Mouse (Mus musculus) heart, embryonic 13.5 days (tissue): ENCODE data around the gene Slc25a23. TPM values are rescaled to one million over a fixed set of nuclear protein-coding genes. Genes with fewer than 3 reads are reported as not detected.

ENCODE experiments used
- ATAC-seq: fragments of 200-750 bp; cut with Nextera tagmentation; 2 replicates; pipeline ENCODE4 v1.8.0; 2017; ENCODE audit warnings: moderate TSS enrichment; ENCODE audit not compliant: insufficient number of reproducible peaks, low FRiP score, low TSS enrichment; ENCODE audit errors: extremely low read depth
- H3K27ac ChIP-seq: fragments of 300-500 bp; sonication (generic); replicated peaks from 2 replicates; pipeline ENCODE4 v1.5.1; 2015; ENCODE audit warnings: moderate library complexity, mild to moderate bottlenecking, inconsistent platforms
- H3K27me3 ChIP-seq: fragments of 300-500 bp; sonication (generic); replicated peaks from 2 replicates; pipeline ENCODE4 v1.6.1; 2015; ENCODE audit warnings: mild to moderate bottlenecking, inconsistent platforms
- H3K36me3 ChIP-seq: fragments of 300-500 bp; sonication (generic); 2 replicates; pipeline ENCODE4 v1.6.1; 2015; ENCODE audit warnings: mild to moderate bottlenecking, inconsistent platforms
- H3K4me1 ChIP-seq: fragments of 300-500 bp; sonication (generic); 2 replicates; pipeline ENCODE4 v1.6.1; 2015; ENCODE audit warnings: inconsistent platforms
- H3K4me2 ChIP-seq: fragments of 300-500 bp; sonication (generic); 2 replicates; pipeline ENCODE4 v1.6.1; 2015; ENCODE audit warnings: inconsistent platforms, mild to moderate bottlenecking, moderate library complexity
- H3K4me3 ChIP-seq: fragments of 300-500 bp; sonication (generic); 2 replicates; pipeline ENCODE4 v1.5.1; 2015; ENCODE audit warnings: moderate library complexity, mild to moderate bottlenecking, inconsistent platforms
- H3K9ac ChIP-seq: fragments of 300-500 bp; sonication (generic); 2 replicates; pipeline ENCODE4 v1.6.1; 2015; ENCODE audit warnings: inconsistent platforms, mild to moderate bottlenecking, moderate library complexity
- H3K9me3 ChIP-seq: fragments of 300-500 bp; sonication (generic); 2 replicates; pipeline ENCODE4 v1.6.1; 2016; ENCODE audit warnings: inconsistent platforms
- WGBS: fragments of 180-500 bp; shearing (Covaris S2); methylation state at CpG from one replicate; pipeline ENCODE4 v1.1.7; 2015; ENCODE audit warnings: mixed read lengths; 5-methylcytosine and 5-hydroxymethylcytosine counted together
- polyA plus RNA-seq: library from polyadenylated mRNA; unstranded; fragments of >200 nt; fragmentation: Nextera tagmentation; extraction: Ambion mirVana; gene quantifications from 2 replicates; pipeline ENCODE4 v1.2.1, GENCODE M21; 2015

The Slc25a23 gene
- polyA plus RNA-seq = 13.2 and 14.0 TPM in 2 replicates

GRCm38 (mm10) chr17:57059486-57059977, at the start of gene Slc25a23:
Slc25a23 (minus strand) TSS chr17:57059863.
- WGBS = under 1% methylated on average over 39 of the region's 45 CpGs
- Histone ChIP-seq H3K4me3 (peak within 1 kb of the TSS; percentile 85), H3K27me3 (peaks cover 37% of the 10 kb centered on the region), H3K9me3 (no peaks in the 10 kb centered on the region), H3K36me3 (peaks cover 27% of the 10 kb centered on the region), H3K4me2 (peak within 1 kb of the TSS; percentile 74), H3K9ac (peak within 1 kb of the TSS; percentile 90), H3K27ac (peak within 1 kb of the TSS; percentile 67), H3K4me1 (peaks cover 33% of the 10 kb centered on the region)
- peak; percentile 17; the same call in 1 of the 2 replicates for ATAC-seq

DNA sequence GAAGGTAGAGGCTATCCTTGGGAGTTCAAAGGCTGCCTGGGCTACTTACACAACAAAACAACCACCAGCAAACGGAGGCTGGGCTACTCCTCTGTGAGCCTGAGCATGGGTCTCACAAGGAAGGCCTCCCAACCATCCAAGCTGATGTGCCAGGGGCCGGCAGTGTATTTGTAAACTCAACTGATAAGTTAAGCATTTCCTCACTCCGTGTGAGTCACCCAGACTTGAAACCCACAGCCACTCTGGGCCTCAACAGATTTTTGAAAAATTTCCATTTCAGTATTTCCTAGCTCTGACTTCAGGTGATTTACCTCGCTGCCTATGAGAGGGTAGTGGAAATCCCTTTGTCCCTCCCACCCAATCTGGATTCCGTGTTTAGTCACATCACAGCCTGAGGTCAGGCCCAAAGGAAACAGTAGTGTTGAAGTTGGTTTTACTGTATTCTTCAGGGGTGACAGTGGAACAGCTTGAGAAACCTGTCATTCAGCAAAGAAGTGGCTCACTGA, 49.1 kb upstream of the Slc25a23 start:
- Histone ChIP-seq H3K4me1 (peaks cover 24% of the 10 kb centered on the region), H3K27me3 (0 out of 2 replicates have a peak, but pooled peaks cover 10% of the 10 kb centered on the region), H3K36me3 (no peaks in the 10 kb centered on the region), H3K4me2 (no peak overlapping the region), H3K4me3 (no peak overlapping the region), H3K9me3 (no peaks in the 10 kb centered on the region), H3K9ac (no peak overlapping the region), H3K27ac (no peak overlapping the region)
- ATAC-seq = no peak
- WGBS = 27% methylated on average over 5 of the region's 5 CpGs

DNA sequence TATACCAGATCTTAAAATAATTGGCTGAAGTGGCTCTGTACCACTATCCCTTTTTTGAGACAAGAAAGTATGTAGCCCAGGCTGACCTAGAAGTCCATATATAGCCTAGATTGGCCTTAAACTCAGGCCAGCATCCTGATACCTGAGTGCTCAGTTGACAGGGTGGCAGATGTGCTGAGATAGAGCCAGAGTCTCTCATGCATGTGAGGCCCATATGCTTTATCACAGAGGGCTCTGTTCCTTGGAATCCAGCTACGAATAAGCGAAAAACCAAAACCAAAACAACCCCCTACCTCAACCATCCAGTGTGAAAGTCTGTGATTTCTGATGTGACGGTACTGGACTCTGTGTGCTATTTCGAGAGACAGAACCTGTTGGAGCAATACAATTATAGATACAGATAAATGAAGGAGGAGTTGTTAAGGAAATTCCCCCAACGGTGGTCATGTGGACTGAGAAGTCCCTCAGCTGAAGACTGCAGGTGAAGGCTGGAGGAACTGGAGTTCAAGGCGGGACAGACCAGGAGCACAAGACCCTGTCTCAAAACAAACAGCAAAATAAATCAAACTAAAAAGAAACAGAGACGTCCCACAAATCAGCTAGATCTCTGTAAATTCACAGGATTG, 48.5 kb upstream of the Slc25a23 start:
- Histone ChIP-seq H3K27ac (no peak overlapping the region), H3K4me2 (no peak overlapping the region), H3K4me1 (peaks cover 24% of the 10 kb centered on the region), H3K9me3 (no peaks in the 10 kb centered on the region), H3K9ac (no peak overlapping the region), H3K4me3 (no peak overlapping the region), H3K36me3 (no peaks in the 10 kb centered on the region), H3K27me3 (0 out of 2 replicates have a peak, but pooled peaks cover 10% of the 10 kb centered on the region)
- 69% methylated on average over 7 of the region's 7 CpGs for WGBS
- no peak for ATAC-seq

- H3K4me2 ChIP-seq = no peak overlapping the region
- 71% methylated on average over 5 of the region's 5 CpGs for WGBS
- peaks cover 24% of the 10 kb centered on the region for H3K4me1 ChIP-seq
These were observed 47.4 kb upstream of the Slc25a23 start for GRCm38 (mm10) chr17:57107064-57107463.

GRCm38 (mm10) chr17:57106035-57106368, 46.3 kb upstream of the Slc25a23 start:
- H3K27me3 ChIP-seq = 0 out of 2 replicates have a peak, but pooled peaks cover 10% of the 10 kb centered on the region
- peak overlapping the region; percentile 90 for H3K4me2 ChIP-seq
- H3K4me3 ChIP-seq = peak overlapping the region; percentile 67
- no peaks in the 10 kb centered on the region for H3K36me3 ChIP-seq
- no peak for ATAC-seq
- H3K4me1 ChIP-seq = peaks cover 24% of the 10 kb centered on the region
- peak overlapping the region; percentile 84 for H3K9ac ChIP-seq
- 17% methylated on average over 9 of the region's 9 CpGs for WGBS
- no peaks in the 10 kb centered on the region for H3K9me3 ChIP-seq
- H3K27ac ChIP-seq = no peak overlapping the region

More at GRCm38 (mm10) chr17:57107064-57107463, 47.4 kb upstream of the Slc25a23 start:
- Histone ChIP-seq H3K4me3 (no peak overlapping the region), H3K27me3 (0 out of 2 replicates have a peak, but pooled peaks cover 10% of the 10 kb centered on the region), H3K9me3 (no peaks in the 10 kb centered on the region), H3K9ac (no peak overlapping the region), H3K27ac (no peak overlapping the region), H3K36me3 (no peaks in the 10 kb centered on the region)
- ATAC-seq = no peak

GRCm38 (mm10) chr17:57105181-57106034, 45.7 kb upstream of the Slc25a23 start, which contains the start of gene Tnfsf9:
Tnfsf9 (plus strand) TSS chr17:57105325.
- peak within 1 kb of the TSS; percentile 67 for H3K4me3 ChIP-seq
- no peak within 1 kb of the TSS; the same call in 1 of the 2 replicates for H3K27ac ChIP-seq
- peaks cover 24% of the 10 kb centered on the region for H3K4me1 ChIP-seq
- H3K27me3 ChIP-seq = 0 out of 2 replicates have a peak, but pooled peaks cover 10% of the 10 kb centered on the region
- WGBS = under 1% methylated on average over 57 of the region's 61 CpGs
- no peaks in the 10 kb centered on the region for H3K9me3 ChIP-seq
- peak within 1 kb of the TSS; percentile 90 for H3K4me2 ChIP-seq
- no peaks in the 10 kb centered on the region for H3K36me3 ChIP-seq
- peak within 1 kb of the TSS; percentile 84 for H3K9ac ChIP-seq
- ATAC-seq = no peak; the same call in 1 of the 2 replicates

GRCm38 (mm10) chr17:57104496-57104895, 44.8 kb upstream of the Slc25a23 start:
- Histone ChIP-seq H3K36me3 (no peaks in the 10 kb centered on the region), H3K27ac (no peak overlapping the region), H3K9ac (peak overlapping the region; percentile 84), H3K9me3 (no peaks in the 10 kb centered on the region), H3K4me3 (peak overlapping the region; percentile 67), H3K27me3 (0 out of 2 replicates have a peak, but pooled peaks cover 10% of the 10 kb centered on the region), H3K4me1 (peaks cover 26% of the 10 kb centered on the region), H3K4me2 (peak overlapping the region; percentile 90)
- 46% methylated on average over 4 of the region's 4 CpGs for WGBS
- ATAC-seq = no peak

GRCm38 (mm10) chr17:57102276-57102675, 42.6 kb upstream of the Slc25a23 start:
- Histone ChIP-seq H3K36me3 (no peaks in the 10 kb centered on the region), H3K27ac (no peak overlapping the region)
- WGBS = 78% methylated on average over 2 of the region's 2 CpGs

DNA sequence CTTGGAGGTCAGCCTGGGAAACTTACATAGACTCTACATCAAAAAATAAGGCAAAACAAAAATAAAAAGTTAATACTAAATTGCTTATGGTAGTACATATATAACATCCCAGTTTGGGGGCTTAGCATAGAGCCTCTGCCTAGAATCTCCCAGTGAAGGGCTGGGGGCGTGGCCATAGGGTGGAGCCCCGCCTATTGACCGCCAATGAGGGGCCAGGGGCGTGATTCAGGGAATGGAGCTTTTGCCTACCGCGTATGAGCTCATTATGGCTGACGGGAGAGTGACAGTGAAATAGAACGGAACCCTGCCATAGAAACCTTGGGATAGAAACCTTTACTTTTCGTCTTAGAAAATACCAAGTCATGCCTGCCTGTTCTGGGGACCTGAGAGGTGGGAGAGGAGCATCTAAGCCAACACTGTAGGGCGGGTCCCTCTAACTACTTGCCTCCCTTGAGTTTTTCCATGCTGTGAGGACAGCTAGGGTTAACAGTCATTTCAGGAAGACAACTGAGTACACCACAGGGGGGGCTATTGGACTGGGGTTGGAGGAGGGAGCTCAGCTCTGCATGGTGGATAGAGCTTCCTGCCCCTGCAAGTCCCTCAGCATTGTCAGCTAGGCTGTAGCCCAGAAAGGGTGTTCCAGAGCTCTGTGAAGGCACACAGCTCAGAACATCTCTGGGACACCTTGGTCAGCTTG, 40.1 kb upstream of the Slc25a23 start:
- peaks cover 8% of the 10 kb centered on the region for H3K27me3 ChIP-seq
- H3K4me3 ChIP-seq = no peak overlapping the region
- 5% methylated on average over 10 of the region's 10 CpGs for WGBS
- no peak overlapping the region; the same call in 1 of the 2 replicates for H3K9ac ChIP-seq
- no peak for ATAC-seq
- peak overlapping the region; percentile 5; the same call in 1 of the 2 replicates for H3K4me2 ChIP-seq
- H3K27ac ChIP-seq = no peak overlapping the region
- no peaks in the 10 kb centered on the region for H3K9me3 ChIP-seq
- peaks cover 13% of the 10 kb centered on the region for H3K4me1 ChIP-seq
- H3K36me3 ChIP-seq = no peaks in the 10 kb centered on the region

More at GRCm38 (mm10) chr17:57102276-57102675, 42.6 kb upstream of the Slc25a23 start:
- Histone ChIP-seq H3K9me3 (no peaks in the 10 kb centered on the region), H3K4me2 (no peak overlapping the region), H3K9ac (no peak overlapping the region), H3K4me3 (no peak overlapping the region), H3K27me3 (0 out of 2 replicates have a peak, but pooled peaks cover 10% of the 10 kb centered on the region), H3K4me1 (peaks cover 25% of the 10 kb centered on the region)
- ATAC-seq = no peak

GRCm38 (mm10) chr17:57098321-57098720, 38.7 kb upstream of the Slc25a23 start:
- H3K4me3 ChIP-seq = no peak overlapping the region
- H3K27ac ChIP-seq = no peak overlapping the region
- H3K4me2 ChIP-seq = no peak overlapping the region
- H3K27me3 ChIP-seq = peaks cover 10% of the 10 kb centered on the region
- no peaks in the 10 kb centered on the region; the same call in 1 of the 2 replicates for H3K9me3 ChIP-seq
- no peak overlapping the region for H3K9ac ChIP-seq
- peaks cover 7% of the 10 kb centered on the region; the same call in 1 of the 2 replicates for H3K4me1 ChIP-seq
- ATAC-seq = no peak
- 71% methylated on average over 5 of the region's 5 CpGs for WGBS
- no peaks in the 10 kb centered on the region for H3K36me3 ChIP-seq
